Mouse (Mus musculus) intestine, postnatal 0 days (tissue): ENCODE results near the gene Tfpt. TPM values are rescaled to one million over a fixed set of nuclear protein-coding genes. Genes with fewer than 3 reads are reported as not detected.
"Not testable (repeated sequence)": the region's sequence is repeated elsewhere in the genome, so short reads cannot be mapped to it uniquely, and the experiment has no call there.

Experiments used
- ATAC-seq: fragments of 200-750 bp; cut with Nextera tagmentation; 2 replicates; pipeline ENCODE4 v1.8.0; 2017; ENCODE audit warnings: mild to moderate bottlenecking, moderate TSS enrichment, moderate library complexity
- H3K27ac ChIP-seq: fragments of 300-500 bp; sonication (generic); 2 replicates; pipeline ENCODE4 v1.5.1; 2014; ENCODE audit warnings: mild to moderate bottlenecking, low read depth, low read length, moderate library complexity
- H3K27me3 ChIP-seq: fragments of 300-500 bp; sonication (generic); replicated peaks from 2 replicates; pipeline ENCODE4 v1.6.1; 2014; ENCODE audit warnings: low read length, mixed read lengths; ENCODE audit not compliant: control insufficient read depth, insufficient read depth
- H3K36me3 ChIP-seq: fragments of 300-500 bp; sonication (generic); 2 replicates; pipeline ENCODE4 v1.6.1; 2014; ENCODE audit warnings: mild to moderate bottlenecking, moderate library complexity; ENCODE audit not compliant: control insufficient read depth, insufficient read depth
- H3K4me1 ChIP-seq: fragments of 300-500 bp; sonication (generic); replicated peaks from 2 replicates; pipeline ENCODE4 v1.6.1; 2014; ENCODE audit warnings: antibody characterized with exemption, low read length, mixed read lengths; ENCODE audit not compliant: control insufficient read depth, insufficient read depth
- H3K4me2 ChIP-seq: fragments of 300-500 bp; sonication (generic); replicated peaks from 2 replicates; pipeline ENCODE4 v1.6.1; 2014; ENCODE audit warnings: low read depth, mild to moderate bottlenecking, moderate library complexity
- H3K4me3 ChIP-seq: fragments of 300-500 bp; sonication (generic); 2 replicates; pipeline ENCODE4 v1.5.1; 2014; ENCODE audit warnings: low read depth, low read length
- H3K9ac ChIP-seq: fragments of 300-500 bp; sonication (generic); 2 replicates; pipeline ENCODE4 v1.6.1; 2014; ENCODE audit warnings: mild to moderate bottlenecking, low read depth, low read length
- H3K9me3 ChIP-seq: fragments of 300-500 bp; sonication (generic); 2 replicates; pipeline ENCODE4 v1.6.1; 2016; ENCODE audit warnings: mixed run types; ENCODE audit not compliant: control insufficient read depth
- CTCF ChIP-seq: sonication (generic); IDR thresholded peaks from 2 replicates; pipeline ENCODE4 v1.5.1; 2016; ENCODE audit warnings: low read depth, mild to moderate bottlenecking, control low read depth, antibody characterized with exemption, moderate library complexity
- WGBS: fragments of 180-500 bp; shearing (Covaris S2); extraction: QIAGEN DNeasy Blood & Tissue Kit; methylation state at CpG from one replicate; pipeline ENCODE4 v1.1.7; 2014; 5-methylcytosine and 5-hydroxymethylcytosine counted together
- microRNA-seq: library from miRNA; unstranded; fragments of <30 nt; microRNA quantifications from one replicate; pipeline ENCODE4, GENCODE M21; 2016
- polyA plus RNA-seq: library from polyadenylated mRNA; unstranded; fragments of >200 nt; fragmentation: Nextera tagmentation; extraction: Ambion mirVana; gene quantifications from 2 replicates; pipeline ENCODE4 v1.2.1, GENCODE M21; 2015

Gene Tfpt
- polyA plus RNA-seq, 1 experiment from 2014 or later: 12.2 TPM

DNA sequence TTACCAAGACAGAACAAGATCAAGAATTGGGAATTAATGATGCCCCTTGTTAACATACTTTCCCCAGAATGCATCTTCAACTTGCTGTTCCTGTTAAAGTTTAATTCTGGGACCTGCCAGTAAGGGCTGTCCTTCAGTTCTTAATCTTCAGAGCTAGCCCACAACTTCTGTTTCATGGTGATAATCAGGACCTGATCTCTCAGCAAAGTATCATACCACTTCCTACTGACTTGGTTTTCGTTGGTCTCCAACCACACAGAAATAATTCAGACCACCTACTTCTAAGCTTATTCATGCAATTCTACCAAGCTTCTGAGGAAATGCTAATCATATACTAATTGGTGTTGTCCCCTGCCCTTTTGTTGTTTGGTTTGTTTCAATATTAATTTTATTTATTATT lies 57.9 kb downstream of the Tfpt start:
- ATAC-seq: no peak
- H3K36me3 ChIP-seq: no peaks in the 10 kb centered on the region

GRCm38 (mm10) chr7:3570580-3570979 lies 59.1 kb downstream of the Tfpt start:
- H3K36me3 ChIP-seq, H3K9me3 ChIP-seq, H3K27me3 ChIP-seq, H3K9ac ChIP-seq, H3K4me1 ChIP-seq, ATAC-seq, H3K4me3 ChIP-seq, H3K27ac ChIP-seq, H3K4me2 ChIP-seq: not testable (repeated sequence)
- 64% methylated on average over 3 of the region's 3 CpGs for WGBS

More for the DNA sequence above, 57.9 kb downstream of the Tfpt start:
- Histone ChIP-seq H3K9me3 (no peaks in the 10 kb centered on the region), H3K4me1 (no peaks in the 10 kb centered on the region), H3K27ac (no peak overlapping the region), H3K4me2 (no peak overlapping the region), H3K4me3 (no peak overlapping the region), H3K27me3 (no peaks in the 10 kb centered on the region), H3K9ac (no peak overlapping the region)
- WGBS: 83% methylated on average over 1 of the region's 1 CpGs
- TF ChIP-seq CTCF: no peak

Small RNAs within 50 kb of the gene (microRNA-seq; reads per million reads assigned to microRNA genes)
- gene Gm25100: not detected
- 4.9 reads per million, percentile 12 among the genes with 10 or more reads in this experiment for gene Mir3572

Other genes starting within 250 kb of the Tfpt start
- gene Cacng8, start 239.2 kb downstream of the Tfpt start, polyA plus RNA-seq: 0.27 and 0.85 TPM in 2 replicates
- gene Cacng6, start 205.7 kb downstream of the Tfpt start, polyA plus RNA-seq: 0.22 and 0.33 TPM in 2 replicates
- not detected in 2 replicates for gene Tarm1, start 127.3 kb downstream of the Tfpt start, polyA plus RNA-seq
- gene Oscar, start 13.8 kb downstream of the Tfpt start, polyA plus RNA-seq: 0.08 and 0.13 TPM in 2 replicates
- 703 and 717 TPM in 2 replicates for gene Ndufa3, start 12.6 kb downstream of the Tfpt start, polyA plus RNA-seq
- gene Prpf31, start 56 bp upstream of the Tfpt start, polyA plus RNA-seq: 27.8 and 29.8 TPM in 2 replicates
- 19.9 and 20.8 TPM in 2 replicates for gene Cnot3, start 15.3 kb upstream of the Tfpt start, polyA plus RNA-seq
- gene Leng1, start 35.9 kb upstream of the Tfpt start, polyA plus RNA-seq: 10.1 and 11.2 TPM in 2 replicates
- 100 TPM in 2 replicates for gene Tmc4, start 47.6 kb upstream of the Tfpt start, polyA plus RNA-seq
- 123 and 129 TPM in 2 replicates for gene Tsen34, start 62.9 kb upstream of the Tfpt start, polyA plus RNA-seq
- 28.4 and 29.6 TPM in 2 replicates for gene Mboat7, start 63.6 kb upstream of the Tfpt start, polyA plus RNA-seq
- 791 and 834 TPM in 2 replicates for gene Rps9, start 74.1 kb upstream of the Tfpt start, polyA plus RNA-seq
- 0.69 and 0.77 TPM in 2 replicates for gene Pirb, start 90.5 kb upstream of the Tfpt start, polyA plus RNA-seq
- gene Gm15448, start 195.8 kb upstream of the Tfpt start, polyA plus RNA-seq: not detected in 2 replicates
- 0.17 and 0.20 TPM in 2 replicates for gene Pira2, start 215.1 kb upstream of the Tfpt start, polyA plus RNA-seq